ENCODE assay signal across 8 mouse cellular contexts in genomic region chr11:60208712-60209111, GRCm38 (mm10). TPM values are rescaled to one million over a fixed set of nuclear protein-coding genes. Genes with fewer than 3 reads are reported as not detected.
DNase-seq lines count a peak whose midpoint lies in the region; ATAC-seq lines count a peak whose summit lies in the region.

No protein-coding gene starts in this region.

- WGBS in kidney, embryonic 16.5 days: 39% methylated on average over 4 of the region's 4 CpGs
- WGBS in embryonic facial prominence, embryonic 12.5 days: 66% methylated on average over 4 of the region's 4 CpGs
- 44% methylated on average over 4 of the region's 4 CpGs for WGBS in hindbrain, embryonic 16.5 days
- 49% methylated on average over 4 of the region's 4 CpGs for WGBS in midbrain, embryonic 15.5 days

- peaks cover 65% of the 10 kb centered on the region for H3K4me1 ChIP-seq in kidney, embryonic 16.5 days (ENCODE audit: insufficient read depth, low read length)
- peaks cover 57% of the 10 kb centered on the region for H3K4me1 ChIP-seq in embryonic facial prominence, embryonic 12.5 days
- peaks cover 48% of the 10 kb centered on the region for H3K4me1 ChIP-seq in hindbrain, embryonic 16.5 days (ENCODE audit: control insufficient read depth, insufficient read depth, low read depth, low read length)
- H3K4me1 ChIP-seq in midbrain, embryonic 15.5 days: peaks cover 65% of the 10 kb centered on the region

- H3K9ac ChIP-seq in kidney, embryonic 16.5 days (replicated peaks; ENCODE audit: low read length): peak overlapping the region; percentile 61
- peak overlapping the region; percentile 49 for H3K9ac ChIP-seq in embryonic facial prominence, embryonic 12.5 days
- peak overlapping the region; percentile 56 for H3K9ac ChIP-seq in hindbrain, embryonic 16.5 days (ENCODE audit: low read depth, low read length)
- peak overlapping the region; percentile 18; the same call in 1 of the 2 replicates for H3K9ac ChIP-seq in midbrain, embryonic 15.5 days

- H3K4me2 ChIP-seq in kidney, embryonic 16.5 days (replicated peaks; ENCODE audit: low read depth, low read length): peak overlapping the region; percentile 80
- H3K4me2 ChIP-seq in embryonic facial prominence, embryonic 12.5 days (replicated peaks): peak overlapping the region; percentile 71
- H3K4me2 ChIP-seq in hindbrain, embryonic 16.5 days (ENCODE audit: low read length): peak overlapping the region; percentile 67
- H3K4me2 ChIP-seq in midbrain, embryonic 15.5 days: peak overlapping the region; percentile 61

- no peak for DNase-seq in kidney, postnatal 25 days
- no peak for DNase-seq in urinary bladder, adult 2 months (ENCODE audit: low spot score)
- no peak for DNase-seq in adrenal gland, adult 18-20 months (ENCODE audit: low spot score in 2 of 2)
- no peak for DNase-seq in adrenal gland, postnatal 36 days

- H3K27ac ChIP-seq in kidney, embryonic 16.5 days (ENCODE audit: low read length): peak overlapping the region; percentile 74; the same call in 1 of the 2 replicates
- H3K27ac ChIP-seq in embryonic facial prominence, embryonic 12.5 days: peak overlapping the region; percentile 69
- H3K27ac ChIP-seq in hindbrain, embryonic 16.5 days (ENCODE audit: low read depth, low read length): peak overlapping the region; percentile 76
- H3K27ac ChIP-seq in midbrain, embryonic 15.5 days: peak overlapping the region; percentile 77

- peak overlapping the region; percentile 50 for H3K4me3 ChIP-seq in kidney, embryonic 16.5 days (ENCODE audit: low read length)
- peak overlapping the region; percentile 32 for H3K4me3 ChIP-seq in embryonic facial prominence, embryonic 12.5 days
- H3K4me3 ChIP-seq in hindbrain, embryonic 16.5 days (ENCODE audit: low read length): peak overlapping the region; percentile 47
- H3K4me3 ChIP-seq in midbrain, embryonic 15.5 days: peak overlapping the region; percentile 45

- H3K9me3 ChIP-seq in kidney, embryonic 16.5 days (ENCODE audit: low read length): no peaks in the 10 kb centered on the region
- no peaks in the 10 kb centered on the region for H3K9me3 ChIP-seq in embryonic facial prominence, embryonic 12.5 days
- H3K9me3 ChIP-seq in hindbrain, embryonic 16.5 days (ENCODE audit: control insufficient read depth, low read length): no peaks in the 10 kb centered on the region
- H3K9me3 ChIP-seq in midbrain, embryonic 15.5 days: no peaks in the 10 kb centered on the region

- no peaks in the 10 kb centered on the region for H3K27me3 ChIP-seq in kidney, embryonic 16.5 days (ENCODE audit: insufficient read depth, low read length)
- H3K27me3 ChIP-seq in embryonic facial prominence, embryonic 12.5 days: no peaks in the 10 kb centered on the region
- no peaks in the 10 kb centered on the region for H3K27me3 ChIP-seq in hindbrain, embryonic 16.5 days (replicated peaks; ENCODE audit: control insufficient read depth, insufficient read depth, low read length)
- no peaks in the 10 kb centered on the region for H3K27me3 ChIP-seq in midbrain, embryonic 15.5 days (replicated peaks)

- H3K36me3 ChIP-seq in kidney, embryonic 16.5 days (ENCODE audit: insufficient read depth, low read length): peaks cover 22% of the 10 kb centered on the region
- H3K36me3 ChIP-seq in embryonic facial prominence, embryonic 12.5 days: peaks cover 33% of the 10 kb centered on the region
- peaks cover 20% of the 10 kb centered on the region for H3K36me3 ChIP-seq in hindbrain, embryonic 16.5 days (ENCODE audit: control insufficient read depth, insufficient read depth, low read length)
- no peaks in the 10 kb centered on the region; the same call in 1 of the 2 replicates for H3K36me3 ChIP-seq in midbrain, embryonic 15.5 days (replicated peaks)

- ATAC-seq in kidney, embryonic 16.5 days (ENCODE audit: low FRiP score, low TSS enrichment): no peak
- no peak for ATAC-seq in embryonic facial prominence, embryonic 12.5 days (ENCODE audit: insufficient number of reproducible peaks, insufficient read depth, low FRiP score, low TSS enrichment)
- ATAC-seq in hindbrain, embryonic 16.5 days: no peak
- ATAC-seq in midbrain, embryonic 15.5 days (replicated peaks): no peak

RNA-seq across cellular contexts. Expression of gene Srebf1, which starts 13.7 kb away (rescaled TPM):
- polyA plus RNA-seq in kidney, embryonic 16.5 days (2015; fragmentation: Nextera tagmentation; extraction: Ambion mirVana): 51.3 and 62.2 TPM in 2 replicates
- 54.8 and 56.6 TPM in 2 replicates for polyA plus RNA-seq in embryonic facial prominence, embryonic 12.5 days (2016; fragmentation: Nextera tagmentation; extraction: Ambion mirVana)
- polyA plus RNA-seq in hindbrain, embryonic 16.5 days (2015; fragmentation: Nextera tagmentation; extraction: Ambion mirVana): 42.5 and 44.8 TPM in 2 replicates
- 37.0 and 38.3 TPM in 2 replicates for polyA plus RNA-seq in midbrain, embryonic 15.5 days (2015; fragmentation: Nextera tagmentation; extraction: Ambion mirVana)
- 157 and 168 TPM in 2 replicates for polyA plus RNA-seq in urinary bladder, adult 2 months (2012; rRNA removed)
- total RNA-seq in adrenal gland, adult 18-20 months (2021): 100 to 1,000 TPM; 141 to 185 TPM
- 100 to 1,000 TPM; 160 to 181 TPM for total RNA-seq in adrenal gland, postnatal 36 days (2021)
